Mouse (Mus musculus): ENCODE results near the gene Dnm3. TPM values are rescaled to one million over a fixed set of nuclear protein-coding genes. Genes with fewer than 3 reads are reported as not detected.

Gene Dnm3
- polyA plus RNA-seq, 1 experiment from 2014 or later: 4.4 TPM

DNA sequence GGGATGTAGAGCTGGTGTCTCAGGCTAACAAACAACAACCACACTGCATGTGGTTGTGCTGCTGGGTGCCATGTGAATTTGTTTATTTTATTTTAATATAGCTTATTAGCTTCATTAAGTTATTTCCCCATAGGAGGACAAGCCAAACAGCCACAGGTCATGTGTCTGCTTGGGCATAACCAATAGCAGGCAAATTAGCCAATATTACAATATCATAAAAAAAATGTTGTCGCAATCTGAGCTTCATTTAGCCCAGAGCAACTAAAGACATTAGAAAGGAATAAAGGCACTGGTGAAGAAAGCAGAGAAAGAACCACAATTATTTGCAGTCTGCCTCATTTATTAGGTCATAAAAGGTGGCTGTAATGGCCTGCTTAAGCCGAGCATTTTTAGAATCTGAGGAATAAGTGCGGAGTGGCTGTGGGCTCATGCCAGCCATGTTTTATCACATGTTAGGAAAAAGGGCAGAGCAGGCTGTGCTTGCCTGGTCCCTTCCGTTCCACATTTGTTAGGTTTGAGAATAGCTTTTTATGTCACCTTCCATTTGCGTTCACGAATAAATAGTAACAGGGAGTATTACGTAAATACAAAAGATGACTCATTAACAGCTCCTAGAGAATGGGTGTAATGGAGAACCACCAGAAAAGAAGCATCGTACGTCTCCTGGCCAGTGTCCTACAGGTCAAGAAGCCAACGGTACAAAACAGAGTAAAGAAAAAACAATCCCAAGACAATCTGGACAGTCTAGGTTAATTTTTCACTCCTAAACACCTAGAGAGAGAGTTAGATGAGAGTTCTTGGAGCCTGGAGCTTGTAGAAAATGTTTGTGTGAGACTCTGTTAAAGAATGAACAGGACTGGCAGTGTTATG is 376.6 kb downstream of the Dnm3 start:
- Histone ChIP-seq H3K4me2 (replicated peaks) (no peak overlapping the region), H3K27ac (no peak overlapping the region), H3K9ac (no peak overlapping the region), H3K9me3 (no peaks in the 10 kb centered on the region), H3K36me3 (no peaks in the 10 kb centered on the region), H3K4me3 (replicated peaks) (no peak overlapping the region), H3K27me3 (replicated peaks) (no peaks in the 10 kb centered on the region), H3K4me1 (replicated peaks) (no peaks in the 10 kb centered on the region)
- WGBS: 69% methylated on average over 10 of the region's 10 CpGs
- no peak for ATAC-seq

DNA sequence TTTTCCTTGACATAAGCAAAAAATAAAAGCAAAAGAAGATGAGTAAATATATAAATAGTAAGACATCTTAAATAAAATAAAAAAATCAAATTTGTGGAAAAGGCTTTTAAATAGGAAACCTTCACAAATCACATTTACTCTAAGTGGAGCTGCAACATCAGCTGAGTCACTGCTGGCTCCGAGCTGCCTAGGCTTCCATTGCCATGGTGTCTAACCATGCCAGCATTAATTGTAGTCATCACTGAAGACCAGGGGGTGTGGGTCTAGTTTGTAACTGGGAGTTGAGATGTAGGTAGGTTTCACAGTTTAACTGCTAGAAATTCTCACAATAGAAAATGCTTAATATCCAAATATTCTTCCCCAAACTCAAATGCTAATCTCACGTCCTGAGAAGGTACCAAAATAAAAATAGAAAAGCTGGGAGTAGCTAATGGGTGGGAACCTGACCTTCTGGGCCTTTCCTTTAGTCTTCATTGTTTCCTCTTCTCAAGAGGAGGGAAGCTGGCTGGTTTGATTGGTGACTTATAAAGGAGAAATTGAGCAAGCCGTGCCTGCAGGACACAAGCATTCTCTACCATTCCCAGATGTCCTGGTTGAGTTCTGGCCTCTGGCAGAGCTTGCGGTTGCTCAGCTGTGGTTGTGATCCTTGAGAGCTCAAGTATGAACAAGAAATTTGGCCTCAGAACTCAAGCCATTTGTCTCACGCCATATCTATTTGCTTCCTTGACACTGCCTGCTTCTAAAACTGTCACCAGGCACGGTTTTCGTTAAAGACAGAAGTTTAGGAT is 377.6 kb downstream of the Dnm3 start:
- H3K4me1 ChIP-seq (replicated peaks): no peaks in the 10 kb centered on the region
- no peaks in the 10 kb centered on the region for H3K9me3 ChIP-seq
- H3K27ac ChIP-seq: no peak overlapping the region
- no peak overlapping the region for H3K4me3 ChIP-seq (replicated peaks)
- no peak for ATAC-seq
- WGBS: 76% methylated on average over 7 of the region's 7 CpGs
- no peaks in the 10 kb centered on the region for H3K27me3 ChIP-seq (replicated peaks)
- no peak overlapping the region for H3K4me2 ChIP-seq (replicated peaks)
- no peaks in the 10 kb centered on the region for H3K36me3 ChIP-seq
- H3K9ac ChIP-seq: no peak overlapping the region

GRCm38 (mm10) chr1:162099203-162099602 is 378.6 kb downstream of the Dnm3 start:
- Histone ChIP-seq H3K4me1 (replicated peaks) (0 out of 2 replicates have a peak, but pooled peaks cover 2% of the 10 kb centered on the region), H3K4me2 (replicated peaks) (no peak overlapping the region), H3K4me3 (replicated peaks) (no peak overlapping the region), H3K27ac (no peak overlapping the region), H3K27me3 (replicated peaks) (no peaks in the 10 kb centered on the region), H3K9ac (no peak overlapping the region), H3K9me3 (no peaks in the 10 kb centered on the region), H3K36me3 (no peaks in the 10 kb centered on the region)
- 90% methylated on average over 3 of the region's 3 CpGs for WGBS
- ATAC-seq: no peak

DNA sequence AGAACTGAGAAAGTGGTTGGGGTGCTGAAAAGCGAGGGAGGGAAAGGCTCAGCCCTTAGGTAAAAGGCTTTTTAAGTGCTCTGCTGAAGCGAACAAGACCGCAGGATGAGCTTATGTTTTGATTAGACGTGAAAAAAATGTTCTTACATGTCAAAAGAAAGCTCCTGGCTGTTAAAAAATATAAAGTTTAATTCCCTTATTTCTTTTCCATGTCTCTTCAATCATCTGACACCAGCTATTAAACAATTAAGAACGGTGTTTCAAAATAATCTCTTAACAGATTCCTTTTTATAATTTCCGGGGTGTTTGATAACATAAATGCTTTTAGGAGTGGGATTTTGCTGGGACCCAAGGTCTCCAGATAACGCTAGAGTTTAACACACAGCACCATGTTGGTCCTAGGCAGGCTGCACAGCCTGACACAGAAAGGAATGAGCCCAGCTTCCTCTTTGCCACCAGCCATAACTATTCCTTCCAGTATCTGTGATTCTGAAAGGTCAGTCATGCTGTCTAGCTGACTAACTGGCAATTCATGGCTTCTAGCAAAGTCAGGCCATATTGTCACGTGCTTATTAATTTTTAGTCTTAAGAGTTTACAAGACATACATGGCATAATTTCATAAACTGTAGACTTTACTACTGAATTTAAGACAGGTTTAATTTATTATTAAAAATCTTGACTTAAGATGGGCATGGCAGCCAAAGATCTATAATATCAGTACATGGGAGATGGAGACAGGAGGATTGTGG is 383.1 kb downstream of the Dnm3 start:
- Histone ChIP-seq H3K4me1 (replicated peaks) (0 out of 2 replicates have a peak, but pooled peaks cover 8% of the 10 kb centered on the region), H3K4me3 (replicated peaks) (no peak overlapping the region), H3K27ac (0 out of 2 replicates have a peak overlapping the region, but pooled peaks have one; percentile 28), H3K4me2 (replicated peaks) (no peak overlapping the region), H3K27me3 (replicated peaks) (no peaks in the 10 kb centered on the region), H3K9ac (no peak overlapping the region), H3K9me3 (no peaks in the 10 kb centered on the region), H3K36me3 (no peaks in the 10 kb centered on the region)
- no peak for ATAC-seq
- WGBS: 64% methylated on average over 8 of the region's 8 CpGs

GRCm38 (mm10) chr1:162093806-162094522 is 383.9 kb downstream of the Dnm3 start:
- no peak for ATAC-seq
- Histone ChIP-seq H3K9ac (no peak overlapping the region), H3K27ac (peak overlapping the region; percentile 28; the same call in 1 of the 2 replicates), H3K4me3 (replicated peaks) (no peak overlapping the region), H3K4me2 (replicated peaks) (no peak overlapping the region), H3K4me1 (replicated peaks) (0 out of 2 replicates have a peak, but pooled peaks cover 8% of the 10 kb centered on the region), H3K36me3 (no peaks in the 10 kb centered on the region), H3K9me3 (no peaks in the 10 kb centered on the region), H3K27me3 (replicated peaks) (no peaks in the 10 kb centered on the region)
- 47% methylated on average over 9 of the region's 9 CpGs for WGBS

DNA sequence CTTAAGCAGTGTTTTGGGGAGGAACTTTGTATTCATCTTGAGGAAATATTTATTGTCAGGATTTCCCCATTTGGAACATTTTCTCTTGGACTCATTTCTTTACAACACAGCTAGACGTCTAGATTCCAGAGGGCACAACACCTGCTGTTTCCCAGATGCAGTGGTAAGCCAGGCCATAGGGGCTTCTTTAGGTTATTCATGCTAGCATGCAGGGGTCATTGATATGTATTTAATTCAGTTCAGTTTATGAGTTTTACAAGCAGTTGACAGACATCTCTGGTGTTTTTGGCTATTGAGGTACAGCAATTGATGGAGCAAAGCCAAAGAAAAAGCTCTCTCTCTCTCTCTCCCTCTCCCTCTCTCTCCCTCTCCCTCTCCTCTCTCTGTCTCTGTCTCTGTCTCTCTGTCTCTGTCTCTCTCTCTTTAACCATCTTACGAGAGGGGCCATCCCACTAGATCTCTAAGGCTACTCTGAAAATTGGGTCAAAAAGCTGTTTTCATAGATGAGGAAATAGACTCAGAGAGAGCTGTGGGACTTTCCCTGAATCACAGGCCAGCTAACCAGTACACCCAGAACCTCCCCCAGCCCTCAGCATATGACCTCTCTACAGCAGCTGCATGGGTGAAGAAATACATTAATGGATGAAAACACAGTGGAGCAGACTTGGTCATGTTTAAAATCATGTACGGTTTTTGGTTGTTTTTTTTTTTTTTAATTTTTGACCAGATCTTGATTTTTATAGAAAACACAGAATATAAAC is 384.8 kb downstream of the Dnm3 start:
- 0 out of 2 replicates have a peak, but pooled peaks cover 8% of the 10 kb centered on the region for H3K4me1 ChIP-seq (replicated peaks)
- H3K4me2 ChIP-seq (replicated peaks): no peak overlapping the region
- H3K27ac ChIP-seq: 0 out of 2 replicates have a peak overlapping the region, but pooled peaks have one; percentile 27
- no peak overlapping the region for H3K4me3 ChIP-seq (replicated peaks)
- H3K36me3 ChIP-seq: no peaks in the 10 kb centered on the region
- no peaks in the 10 kb centered on the region for H3K27me3 ChIP-seq (replicated peaks)
- no peaks in the 10 kb centered on the region for H3K9me3 ChIP-seq
- WGBS: 72% methylated on average over 3 of the region's 3 CpGs
- no peak overlapping the region for H3K9ac ChIP-seq
- ATAC-seq: no peak

DNA sequence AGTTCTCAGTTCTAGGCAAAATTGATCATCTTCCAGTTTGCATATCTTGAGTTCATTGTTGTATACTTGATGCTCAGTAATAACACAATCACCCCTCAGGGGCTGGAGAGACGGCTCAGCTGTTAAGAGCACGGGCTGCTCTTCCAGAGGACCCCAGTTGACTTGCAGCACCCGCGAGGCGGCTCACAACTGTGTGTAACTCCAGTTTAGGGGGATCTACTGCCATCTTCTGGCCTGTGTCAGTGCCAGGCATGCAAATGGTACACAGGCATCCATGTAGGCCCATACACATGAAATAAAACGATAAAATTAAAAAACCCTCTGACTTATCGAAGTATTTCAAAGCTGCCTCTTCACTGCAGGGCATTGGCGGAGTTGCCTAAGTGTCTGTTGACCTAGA is 385.4 kb downstream of the Dnm3 start:
- H3K27ac ChIP-seq: no peak overlapping the region
- H3K4me1 ChIP-seq (replicated peaks): 0 out of 2 replicates have a peak, but pooled peaks cover 8% of the 10 kb centered on the region
- no peak overlapping the region for H3K4me2 ChIP-seq (replicated peaks)
- H3K9ac ChIP-seq: no peak overlapping the region
- no peaks in the 10 kb centered on the region for H3K36me3 ChIP-seq
- ATAC-seq: no peak
- no peaks in the 10 kb centered on the region for H3K9me3 ChIP-seq
- WGBS: 87% methylated on average over 8 of the region's 8 CpGs
- H3K27me3 ChIP-seq (replicated peaks): no peaks in the 10 kb centered on the region
- no peak overlapping the region for H3K4me3 ChIP-seq (replicated peaks)

DNA sequence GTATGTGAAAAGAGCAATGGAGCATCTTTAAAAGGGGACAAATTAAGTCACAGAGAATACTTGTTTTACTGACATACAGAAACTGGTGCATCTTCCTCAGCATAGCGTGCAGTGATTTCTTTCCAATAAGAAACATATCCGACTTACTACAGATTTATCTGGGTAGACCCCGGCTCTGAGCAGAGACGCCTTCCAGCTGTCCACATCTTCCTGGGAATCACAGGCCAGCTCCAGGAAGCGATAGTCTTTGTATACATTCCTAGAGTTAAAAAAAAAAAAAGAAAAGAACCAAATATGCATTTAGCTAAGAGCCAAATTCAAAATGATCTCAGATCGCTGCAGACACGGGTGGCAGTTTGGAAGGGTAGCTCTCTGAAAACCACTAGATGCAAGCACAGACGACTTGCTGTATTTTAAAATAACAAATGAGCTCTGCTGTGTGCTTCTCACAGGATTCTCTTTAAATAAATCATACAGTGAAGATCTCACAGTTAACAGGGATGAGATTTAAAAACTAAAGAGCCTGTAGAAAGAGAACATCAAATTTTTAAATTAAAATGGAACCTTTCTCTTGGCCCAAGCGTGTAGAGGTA is 393.9 kb downstream of the Dnm3 start:
- no peaks in the 10 kb centered on the region for H3K9me3 ChIP-seq
- H3K9ac ChIP-seq: no peak overlapping the region
- peak; percentile 88 for ATAC-seq
- H3K27ac ChIP-seq: peak overlapping the region; percentile 75
- H3K36me3 ChIP-seq: no peaks in the 10 kb centered on the region
- no peak overlapping the region; the same call in 1 of the 2 replicates for H3K4me2 ChIP-seq (replicated peaks)
- H3K4me3 ChIP-seq (replicated peaks): no peak overlapping the region
- 26% methylated on average over 9 of the region's 9 CpGs for WGBS
- no peaks in the 10 kb centered on the region for H3K27me3 ChIP-seq (replicated peaks)
- H3K4me1 ChIP-seq (replicated peaks): 0 out of 2 replicates have a peak, but pooled peaks cover 3% of the 10 kb centered on the region

- peak; percentile 91 for ATAC-seq
- peak overlapping the region; percentile 53 for H3K27ac ChIP-seq
Observed at GRCm38 (mm10) chr1:162083354-162083753, 394.5 kb downstream of the Dnm3 start.

GRCm38 (mm10) chr1:162082711-162083110 is 395.1 kb downstream of the Dnm3 start:
- Histone ChIP-seq H3K9ac (no peak overlapping the region), H3K4me2 (replicated peaks) (no peak overlapping the region), H3K4me3 (replicated peaks) (no peak overlapping the region), H3K27me3 (replicated peaks) (no peaks in the 10 kb centered on the region), H3K36me3 (no peaks in the 10 kb centered on the region), H3K4me1 (replicated peaks) (0 out of 2 replicates have a peak, but pooled peaks cover 3% of the 10 kb centered on the region), H3K27ac (peak overlapping the region; percentile 53), H3K9me3 (no peaks in the 10 kb centered on the region)
- no peak for ATAC-seq
- 59% methylated on average over 7 of the region's 7 CpGs for WGBS

More at GRCm38 (mm10) chr1:162083354-162083753, 394.5 kb downstream of the Dnm3 start:
- no peaks in the 10 kb centered on the region for H3K9me3 ChIP-seq
- H3K36me3 ChIP-seq: no peaks in the 10 kb centered on the region
- H3K4me2 ChIP-seq (replicated peaks): no peak overlapping the region
- H3K4me3 ChIP-seq (replicated peaks): no peak overlapping the region
- H3K9ac ChIP-seq: no peak overlapping the region
- H3K27me3 ChIP-seq (replicated peaks): no peaks in the 10 kb centered on the region
- 47% methylated on average over 2 of the region's 2 CpGs for WGBS
- 0 out of 2 replicates have a peak, but pooled peaks cover 3% of the 10 kb centered on the region for H3K4me1 ChIP-seq (replicated peaks)

Measured in intestine, embryonic 15.5 days (tissue).